Mouse (Mus musculus): ENCODE results near the gene Arhgap15. TPM values are rescaled to one million over a fixed set of nuclear protein-coding genes. Genes with fewer than 3 reads are reported as not detected.
A peak's percentile ranks its signal among the peaks of the same experiment; 100 is the strongest.

The Arhgap15 gene
- polyA plus RNA-seq, 1 experiment from 2014 or later, result 1.1 TPM

GRCm38 (mm10) chr2:43794700-43795099 is 46.1 kb downstream of the Arhgap15 start:
- Histone ChIP-seq H3K4me3 (ENCODE audit: low read length) (no peak overlapping the region), H3K27me3 (ENCODE audit: insufficient read depth, low read length) (no peaks in the 10 kb centered on the region), H3K27ac (ENCODE audit: low read length) (no peak overlapping the region), H3K36me3 (ENCODE audit: insufficient read depth, low read length) (no peaks in the 10 kb centered on the region), H3K4me1 (ENCODE audit: insufficient read depth, low read length) (peaks cover 8% of the 10 kb centered on the region; the same call in 1 of the 2 replicates), H3K9ac (replicated peaks; ENCODE audit: low read length) (no peak overlapping the region), H3K4me2 (replicated peaks; ENCODE audit: low read depth, low read length) (no peak overlapping the region), H3K9me3 (ENCODE audit: low read length) (no peaks in the 10 kb centered on the region)
- 89% methylated on average over 5 of the region's 5 CpGs for WGBS
- ATAC-seq (ENCODE audit: low FRiP score, low TSS enrichment), result no peak

DNA sequence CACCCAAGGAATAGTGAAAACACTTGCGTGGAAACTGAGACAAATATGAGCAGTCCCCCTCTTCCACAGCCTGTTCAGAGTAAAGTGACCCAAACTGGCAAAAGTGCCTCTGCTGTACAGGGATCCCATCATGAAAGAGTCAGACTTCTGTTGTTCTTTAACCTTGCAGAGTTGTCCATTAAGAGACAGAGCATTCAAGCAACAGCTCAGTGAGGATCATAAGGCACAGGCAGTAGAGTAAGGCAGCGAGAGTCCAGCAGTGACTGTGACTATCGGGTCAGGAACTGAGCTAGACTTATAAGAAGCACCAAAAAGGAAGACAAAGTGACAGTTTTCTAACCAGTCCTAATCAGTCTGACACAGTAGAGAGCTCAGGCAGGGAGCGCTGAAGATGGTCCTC is 47.8 kb downstream of the Arhgap15 start:
- no peaks in the 10 kb centered on the region for H3K36me3 ChIP-seq (ENCODE audit: insufficient read depth, low read length)
- no peak overlapping the region for H3K9ac ChIP-seq (replicated peaks; ENCODE audit: low read length)
- 91% methylated on average over 4 of the region's 4 CpGs for WGBS
- H3K27me3 ChIP-seq (ENCODE audit: insufficient read depth, low read length), result no peaks in the 10 kb centered on the region
- no peaks in the 10 kb centered on the region for H3K9me3 ChIP-seq (ENCODE audit: low read length)
- no peak overlapping the region for H3K4me2 ChIP-seq (replicated peaks; ENCODE audit: low read depth, low read length)
- peaks cover 6% of the 10 kb centered on the region; the same call in 1 of the 2 replicates for H3K4me1 ChIP-seq (ENCODE audit: insufficient read depth, low read length)
- no peak overlapping the region for H3K27ac ChIP-seq (ENCODE audit: low read length)
- peak; percentile 69; the same call in 1 of the 2 replicates for ATAC-seq (ENCODE audit: low FRiP score, low TSS enrichment)
- H3K4me3 ChIP-seq (ENCODE audit: low read length), result no peak overlapping the region

- H3K9ac ChIP-seq (replicated peaks; ENCODE audit: low read length), result no peak overlapping the region
- no peaks in the 10 kb centered on the region for H3K27me3 ChIP-seq (ENCODE audit: insufficient read depth, low read length)
- H3K27ac ChIP-seq (ENCODE audit: low read length), result no peak overlapping the region
- H3K4me3 ChIP-seq (ENCODE audit: low read length), result no peak overlapping the region
- H3K4me1 ChIP-seq (ENCODE audit: insufficient read depth, low read length), result no peaks in the 10 kb centered on the region
- no peak overlapping the region for H3K4me2 ChIP-seq (replicated peaks; ENCODE audit: low read depth, low read length)
- H3K9me3 ChIP-seq (ENCODE audit: low read length), result no peaks in the 10 kb centered on the region
- ATAC-seq (ENCODE audit: low FRiP score, low TSS enrichment), result peak; percentile 95
- H3K36me3 ChIP-seq (ENCODE audit: insufficient read depth, low read length), result no peaks in the 10 kb centered on the region
- 26% methylated on average over 4 of the region's 4 CpGs for WGBS
Measured at GRCm38 (mm10) chr2:43805960-43806744, 57.5 kb downstream of the Arhgap15 start.

DNA sequence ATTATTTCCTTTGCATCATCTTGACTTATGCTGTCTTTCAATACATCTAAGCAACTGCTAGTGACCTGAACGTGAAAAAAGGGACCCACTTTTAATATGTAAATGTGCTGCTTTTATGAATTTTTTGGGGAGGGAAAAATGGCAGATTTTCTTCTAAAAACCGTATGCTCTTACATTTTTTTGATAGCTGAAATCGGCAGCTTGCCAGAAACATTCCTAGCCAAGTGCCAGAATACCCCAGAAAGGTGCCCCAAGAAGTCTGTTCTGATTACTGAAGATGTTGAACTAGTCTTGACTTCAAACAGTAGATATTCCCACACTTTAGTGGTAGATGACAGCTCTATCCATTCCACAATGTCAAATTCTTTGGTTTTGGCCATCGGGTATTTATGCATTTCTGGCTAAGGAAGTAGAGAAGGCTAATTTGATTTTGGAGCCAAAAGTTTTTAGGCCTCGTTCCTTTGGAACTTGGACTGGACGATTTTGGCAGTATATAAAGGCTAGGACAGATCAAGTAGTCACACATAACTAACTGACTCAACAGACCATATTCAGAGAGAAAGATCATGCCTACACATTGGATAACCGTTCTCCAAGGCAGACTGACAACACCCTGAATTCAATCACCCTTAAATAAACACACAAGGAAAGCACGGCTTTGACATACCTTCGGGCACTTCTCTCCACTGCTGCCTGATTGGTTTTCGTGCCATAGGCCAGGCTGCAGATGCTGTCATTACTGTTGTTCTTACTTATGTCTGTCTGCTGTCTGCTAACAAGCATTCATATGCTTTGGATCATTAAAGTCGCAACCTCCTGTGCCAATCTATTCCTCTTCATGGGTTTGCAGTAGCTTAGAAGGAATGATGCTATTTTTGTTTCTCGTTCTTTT is 67.5 kb downstream of the Arhgap15 start:
- Histone ChIP-seq H3K36me3 (ENCODE audit: insufficient read depth, low read length) (no peaks in the 10 kb centered on the region), H3K27ac (ENCODE audit: low read length) (no peak overlapping the region), H3K27me3 (ENCODE audit: insufficient read depth, low read length) (no peaks in the 10 kb centered on the region), H3K4me2 (replicated peaks; ENCODE audit: low read depth, low read length) (no peak overlapping the region), H3K9me3 (ENCODE audit: low read length) (no peaks in the 10 kb centered on the region), H3K4me1 (ENCODE audit: insufficient read depth, low read length) (no peaks in the 10 kb centered on the region), H3K4me3 (ENCODE audit: low read length) (no peak overlapping the region), H3K9ac (replicated peaks; ENCODE audit: low read length) (no peak overlapping the region)
- WGBS, result 74% methylated on average over 12 of the region's 12 CpGs
- ATAC-seq (ENCODE audit: low FRiP score, low TSS enrichment), result no peak

DNA sequence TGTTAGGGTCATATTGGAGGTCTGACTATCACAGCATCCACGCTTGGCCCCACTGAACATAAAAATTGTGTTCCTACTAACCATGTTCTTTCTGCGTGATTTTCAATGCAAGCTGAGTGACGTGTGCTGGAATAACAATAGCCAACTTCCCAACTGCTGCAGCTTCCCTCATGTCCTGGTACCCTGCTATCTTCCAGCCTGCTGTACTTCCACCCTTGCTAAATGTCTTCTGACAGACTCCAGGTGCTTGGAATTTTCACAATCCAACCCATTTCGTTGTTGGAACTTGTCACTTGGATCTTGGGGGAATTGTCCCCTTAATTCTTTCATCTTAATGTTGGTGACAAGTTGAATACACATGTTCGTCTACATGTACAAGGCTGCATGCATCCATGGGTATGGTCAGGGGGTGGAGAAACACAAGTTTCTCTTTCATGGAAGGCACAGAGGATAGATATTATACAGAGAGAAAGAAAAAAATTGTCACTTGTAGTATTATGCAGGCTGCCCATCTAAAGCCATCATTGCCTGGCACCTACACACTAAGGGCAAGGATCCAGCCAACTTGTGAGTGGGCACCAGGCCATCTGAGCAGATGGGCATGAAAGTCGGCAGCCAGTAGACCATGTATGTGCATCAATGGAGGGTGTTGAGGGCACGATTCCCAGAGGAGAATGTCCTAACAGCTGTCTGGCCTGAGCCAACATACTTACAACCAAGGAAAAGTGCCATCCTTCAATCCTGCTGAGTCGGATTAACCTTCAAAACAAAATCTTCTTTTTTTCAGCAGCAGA is 68.4 kb downstream of the Arhgap15 start:
- WGBS, result 83% methylated on average over 8 of the region's 8 CpGs
- Histone ChIP-seq H3K4me3 (ENCODE audit: low read length) (no peak overlapping the region), H3K4me2 (replicated peaks; ENCODE audit: low read depth, low read length) (no peak overlapping the region), H3K9me3 (ENCODE audit: low read length) (no peaks in the 10 kb centered on the region), H3K9ac (replicated peaks; ENCODE audit: low read length) (no peak overlapping the region), H3K27ac (ENCODE audit: low read length) (no peak overlapping the region), H3K4me1 (ENCODE audit: insufficient read depth, low read length) (no peaks in the 10 kb centered on the region), H3K36me3 (ENCODE audit: insufficient read depth, low read length) (no peaks in the 10 kb centered on the region), H3K27me3 (ENCODE audit: insufficient read depth, low read length) (no peaks in the 10 kb centered on the region)
- ATAC-seq (ENCODE audit: low FRiP score, low TSS enrichment), result no peak

- WGBS, result 78% methylated on average over 5 of the region's 5 CpGs
- no peak for ATAC-seq (ENCODE audit: low FRiP score, low TSS enrichment)
- no peaks in the 10 kb centered on the region for H3K36me3 ChIP-seq (ENCODE audit: insufficient read depth, low read length)
- H3K27me3 ChIP-seq (ENCODE audit: insufficient read depth, low read length), result no peaks in the 10 kb centered on the region
- H3K27ac ChIP-seq (ENCODE audit: low read length), result no peak overlapping the region
- H3K4me2 ChIP-seq (replicated peaks; ENCODE audit: low read depth, low read length), result no peak overlapping the region
- no peaks in the 10 kb centered on the region for H3K9me3 ChIP-seq (ENCODE audit: low read length)
- no peak overlapping the region for H3K9ac ChIP-seq (replicated peaks; ENCODE audit: low read length)
- H3K4me1 ChIP-seq (ENCODE audit: insufficient read depth, low read length), result no peaks in the 10 kb centered on the region
- no peak overlapping the region for H3K4me3 ChIP-seq (ENCODE audit: low read length)
Measured at GRCm38 (mm10) chr2:43835931-43836330, 87.3 kb downstream of the Arhgap15 start.

DNA sequence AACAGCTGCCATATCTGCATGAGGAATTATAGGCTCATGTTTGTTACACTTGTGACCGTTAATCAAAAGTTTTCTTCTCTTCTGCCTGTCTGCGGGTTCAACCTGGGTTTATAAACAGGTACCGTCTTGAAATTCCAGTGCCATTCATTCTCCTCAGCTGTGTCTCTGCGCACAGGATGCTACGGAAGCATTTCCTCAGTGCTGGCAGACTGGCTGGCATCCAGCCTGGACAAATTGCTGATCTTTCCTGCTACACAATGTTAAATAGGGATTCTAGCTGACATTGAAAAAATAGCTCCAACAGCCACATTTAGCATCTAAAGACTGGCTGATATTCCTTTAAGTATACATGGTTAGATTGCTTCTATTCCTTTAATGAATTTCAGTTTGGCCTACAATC is 93.0 kb downstream of the Arhgap15 start:
- Histone ChIP-seq H3K27ac (ENCODE audit: low read length) (no peak overlapping the region), H3K4me3 (ENCODE audit: low read length) (no peak overlapping the region), H3K9me3 (ENCODE audit: low read length) (no peaks in the 10 kb centered on the region), H3K36me3 (ENCODE audit: insufficient read depth, low read length) (no peaks in the 10 kb centered on the region), H3K27me3 (ENCODE audit: insufficient read depth, low read length) (no peaks in the 10 kb centered on the region), H3K9ac (replicated peaks; ENCODE audit: low read length) (no peak overlapping the region), H3K4me2 (replicated peaks; ENCODE audit: low read depth, low read length) (no peak overlapping the region), H3K4me1 (ENCODE audit: insufficient read depth, low read length) (no peaks in the 10 kb centered on the region)
- no peak for ATAC-seq (ENCODE audit: low FRiP score, low TSS enrichment)
- WGBS, result 70% methylated on average over 5 of the region's 5 CpGs

DNA sequence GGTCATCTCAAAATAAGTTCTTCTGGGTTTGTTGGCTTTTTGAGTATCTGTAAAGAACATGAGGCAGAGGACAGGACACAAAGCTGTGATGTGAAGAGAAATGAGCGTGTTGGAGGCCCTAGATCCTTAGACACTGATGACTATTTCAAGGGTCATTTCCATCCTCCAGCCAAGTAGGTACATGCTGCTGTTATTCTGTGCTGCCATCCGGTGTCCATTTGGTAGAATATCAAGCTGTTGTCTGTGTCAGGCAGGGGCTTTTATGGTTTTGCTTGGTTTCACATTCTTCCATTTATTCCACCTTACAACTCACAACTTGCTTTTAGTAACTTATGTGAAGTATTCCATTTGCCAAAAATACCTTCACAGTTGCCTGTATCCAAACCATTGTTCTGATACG is 102.6 kb downstream of the Arhgap15 start:
- Histone ChIP-seq H3K4me3 (ENCODE audit: low read length) (no peak overlapping the region), H3K4me2 (replicated peaks; ENCODE audit: low read depth, low read length) (no peak overlapping the region), H3K9ac (replicated peaks; ENCODE audit: low read length) (no peak overlapping the region), H3K36me3 (ENCODE audit: insufficient read depth, low read length) (no peaks in the 10 kb centered on the region), H3K27me3 (ENCODE audit: insufficient read depth, low read length) (no peaks in the 10 kb centered on the region), H3K27ac (ENCODE audit: low read length) (no peak overlapping the region), H3K4me1 (ENCODE audit: insufficient read depth, low read length) (no peaks in the 10 kb centered on the region), H3K9me3 (ENCODE audit: low read length) (no peaks in the 10 kb centered on the region)
- ATAC-seq (ENCODE audit: low FRiP score, low TSS enrichment), result no peak; the same call in 1 of the 2 replicates
- WGBS, result 60% methylated on average over 3 of the region's 3 CpGs

DNA sequence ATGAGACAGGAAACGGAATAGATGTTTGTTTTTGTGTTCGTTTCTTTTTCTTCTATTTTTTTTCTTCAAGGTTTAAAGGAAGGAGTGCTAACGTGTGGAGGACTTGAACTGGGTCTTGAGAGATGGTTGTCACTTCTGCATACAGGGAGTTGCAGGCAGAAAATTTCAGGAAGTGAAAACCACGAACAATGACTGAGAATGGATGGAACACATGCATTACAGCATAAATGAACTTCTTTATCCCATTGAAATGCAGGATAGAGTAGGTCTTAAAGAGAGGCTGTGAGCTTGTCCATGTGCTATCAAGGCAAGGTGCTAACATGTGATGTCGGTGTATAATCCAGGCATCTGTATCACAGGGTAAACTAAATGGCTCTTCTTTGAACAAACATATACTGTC is 114.1 kb downstream of the Arhgap15 start:
- Histone ChIP-seq H3K4me3 (ENCODE audit: low read length) (no peak overlapping the region), H3K27ac (ENCODE audit: low read length) (no peak overlapping the region), H3K36me3 (ENCODE audit: insufficient read depth, low read length) (no peaks in the 10 kb centered on the region), H3K9ac (replicated peaks; ENCODE audit: low read length) (no peak overlapping the region), H3K4me1 (ENCODE audit: insufficient read depth, low read length) (no peaks in the 10 kb centered on the region), H3K4me2 (replicated peaks; ENCODE audit: low read depth, low read length) (no peak overlapping the region), H3K9me3 (ENCODE audit: low read length) (no peaks in the 10 kb centered on the region), H3K27me3 (ENCODE audit: insufficient read depth, low read length) (no peaks in the 10 kb centered on the region)
- WGBS, result 80% methylated on average over 5 of the region's 5 CpGs
- ATAC-seq (ENCODE audit: low FRiP score, low TSS enrichment), result no peak

Measured in kidney, embryonic 16.5 days (tissue).